Mouse (Mus musculus) megakaryocyte, embryonic 14.5 days (primary cell): ENCODE measurements around the gene Kcnk13.

Source experiments
- FLI1 ChIP-seq: IDR thresholded peaks from 2 replicates; pipeline ENCODE4 v1.6.1; 2012; ENCODE audit warnings: low read length, inconsistent platforms, mixed read lengths
- GATA1 ChIP-seq: IDR thresholded peaks from 3 replicates; pipeline ENCODE4 v1.6.1; 2012; ENCODE audit warnings: mixed read lengths, low read length, inconsistent platforms, borderline replicate concordance

DNA sequence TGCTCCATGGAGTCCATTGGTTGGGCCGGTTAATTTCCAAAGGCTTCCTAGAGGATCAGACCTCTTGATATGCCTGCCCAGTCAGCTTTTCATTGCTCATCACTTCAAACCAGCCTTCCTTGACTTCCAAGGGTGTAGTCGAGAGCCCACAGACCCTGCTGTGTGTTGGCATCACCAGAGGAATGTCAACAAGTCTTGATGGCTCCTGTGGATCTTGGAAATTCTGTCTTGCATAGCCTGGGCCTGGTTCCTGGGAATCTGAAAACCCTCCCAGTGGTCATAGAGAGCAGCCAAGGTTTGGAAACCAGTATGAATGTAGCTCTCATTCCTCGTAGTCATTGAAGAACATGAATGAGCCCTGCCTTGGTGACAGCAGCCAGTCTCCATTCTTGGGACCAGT, 36.9 kb downstream of the Kcnk13 start:
- TF ChIP-seq GATA1 = no peak
- no peak for TF ChIP-seq FLI1
